Mouse (Mus musculus) urinary bladder, postnatal 10 days (tissue): ENCODE results near the gene Pole3.
"Not testable (repeated sequence)": the region's sequence is repeated elsewhere in the genome, so short reads cannot be mapped to it uniquely, and the experiment has no call there.

Experiments
- DNase-seq: peaks from one replicate; pipeline ENCODE4 v3.0.0; 2022; ENCODE audit warnings: low spot score

Pole3 gene

GRCm38 (mm10) chr4:62487172-62487571 is 37.7 kb downstream of the Pole3 start:
- no peak for DNase-seq

DNA sequence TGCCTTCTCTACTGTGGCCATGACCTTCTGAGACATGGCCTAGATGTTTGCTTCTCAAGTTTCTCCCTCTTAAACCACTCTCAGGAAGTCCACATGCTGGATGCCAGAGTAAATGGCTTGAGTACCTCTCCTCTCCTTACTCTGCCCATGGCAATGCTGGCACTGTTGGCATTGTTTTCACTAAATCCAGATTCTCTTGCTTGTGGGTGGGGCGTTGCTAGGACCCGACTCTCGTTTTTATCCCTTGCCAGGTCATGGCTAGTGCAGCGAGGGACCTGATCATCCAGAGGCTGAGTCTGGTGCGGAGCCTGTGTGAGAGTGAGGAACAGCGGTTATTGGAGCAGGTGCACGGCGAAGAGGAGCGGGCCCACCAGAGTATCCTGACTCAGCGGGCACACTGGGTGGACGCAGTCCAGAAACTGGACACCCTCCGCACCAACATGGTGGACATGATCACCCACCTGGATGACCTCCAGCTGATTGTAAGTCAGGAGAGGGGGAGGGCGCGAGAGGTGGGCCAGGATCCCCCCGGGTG is 38.6 kb downstream of the Pole3 start:
- DNase-seq = no peak

DNA sequence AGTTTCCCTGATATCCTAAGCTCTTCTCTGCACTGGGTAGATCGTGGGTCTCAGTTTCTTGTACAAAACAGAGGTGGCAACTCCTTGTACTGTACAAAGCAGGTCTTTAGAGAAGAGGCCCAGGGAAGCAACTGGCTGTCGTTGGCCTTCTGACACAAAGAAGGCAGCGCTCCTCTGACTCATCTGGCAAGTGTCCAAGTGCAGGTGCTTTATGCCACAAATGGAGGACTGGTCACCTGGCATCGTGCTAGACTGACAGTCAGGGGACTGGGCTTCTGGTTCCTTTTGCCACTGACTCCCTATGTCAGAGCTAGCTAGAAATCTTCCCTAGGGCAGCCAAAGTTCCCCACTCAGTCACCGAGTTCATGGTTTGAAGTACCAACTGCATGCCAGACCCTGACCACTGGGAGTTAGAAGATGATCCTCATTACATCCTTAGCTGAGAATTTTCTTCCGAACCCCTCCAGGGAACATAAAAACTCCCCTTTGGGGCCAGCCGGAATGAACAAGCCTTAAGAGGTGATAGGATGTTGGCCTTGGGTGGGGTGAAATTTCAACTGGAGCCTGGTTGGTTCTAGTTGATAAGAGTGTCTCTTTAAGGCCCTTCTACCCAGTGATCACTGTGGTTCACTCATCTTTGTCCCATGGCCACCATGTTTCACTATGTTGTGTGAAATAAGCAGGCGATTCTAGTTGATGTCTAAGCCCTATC is 39.3 kb downstream of the Pole3 start:
- no peak for DNase-seq

DNA sequence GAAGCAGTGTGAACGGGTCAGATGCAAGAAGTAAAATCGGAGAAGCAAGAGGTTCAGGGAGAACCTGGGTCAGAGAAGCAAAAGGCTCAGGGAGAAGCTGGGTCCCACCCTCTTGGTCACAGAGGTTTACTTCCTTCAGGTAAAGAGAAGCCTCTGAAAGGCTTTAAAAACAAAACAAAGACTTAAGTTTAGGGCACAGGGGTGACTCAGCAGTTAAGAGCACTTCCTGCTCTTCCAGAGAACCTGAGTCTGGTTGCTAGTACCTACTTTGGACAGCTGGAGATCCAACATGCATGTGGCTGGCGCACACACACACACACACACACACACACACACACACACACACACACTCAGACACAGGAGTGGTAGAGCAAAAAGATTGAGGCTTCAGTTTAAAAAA is 39.9 kb downstream of the Pole3 start:
- no peak for DNase-seq

GRCm38 (mm10) chr4:62480709-62481605 is 43.9 kb downstream of the Pole3 start:
- no peak for DNase-seq

DNA sequence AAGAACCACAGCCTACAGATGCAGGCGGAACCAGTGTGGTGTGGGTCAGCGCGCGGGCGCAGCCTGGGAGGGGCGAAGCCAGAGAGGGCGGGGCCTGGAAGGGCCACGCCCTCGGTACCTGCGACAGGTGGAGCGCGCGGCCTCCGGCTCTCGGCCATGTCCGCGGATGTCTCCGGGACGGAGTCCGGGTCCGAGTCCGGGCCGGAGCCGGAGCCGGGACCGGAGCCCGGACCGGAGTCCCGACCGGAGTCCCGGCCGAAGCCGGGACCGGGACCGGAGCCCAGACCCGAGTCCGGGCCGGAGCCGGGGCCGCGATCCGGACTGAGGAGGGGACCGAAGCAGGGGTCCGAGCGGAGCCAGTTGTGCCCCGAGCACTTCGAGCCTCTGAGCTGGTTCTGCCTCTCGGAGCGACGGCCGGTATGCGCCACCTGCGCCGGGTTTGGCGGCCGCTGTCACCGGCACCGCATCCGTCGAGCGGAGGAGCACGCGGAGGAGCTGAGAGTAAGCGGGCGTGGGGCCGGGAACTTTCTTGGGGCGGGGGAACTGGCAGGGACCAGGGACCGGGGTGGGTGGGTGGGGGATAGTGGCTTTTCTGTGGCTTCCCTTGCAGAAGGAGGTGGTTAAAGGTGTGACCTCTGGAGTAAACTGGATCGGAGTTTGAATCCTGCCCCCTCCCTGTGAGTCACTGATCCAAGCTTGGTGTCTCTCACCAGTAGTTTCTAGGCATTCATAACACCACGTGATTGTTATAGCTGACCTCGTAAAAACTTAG is 44.7 kb downstream of the Pole3 start, which contains the start of gene Bspry:
TSS of gene Bspry (plus strand) at position 117 of the 772 bp plus-strand sequence.
- DNase-seq = no peak

DNA sequence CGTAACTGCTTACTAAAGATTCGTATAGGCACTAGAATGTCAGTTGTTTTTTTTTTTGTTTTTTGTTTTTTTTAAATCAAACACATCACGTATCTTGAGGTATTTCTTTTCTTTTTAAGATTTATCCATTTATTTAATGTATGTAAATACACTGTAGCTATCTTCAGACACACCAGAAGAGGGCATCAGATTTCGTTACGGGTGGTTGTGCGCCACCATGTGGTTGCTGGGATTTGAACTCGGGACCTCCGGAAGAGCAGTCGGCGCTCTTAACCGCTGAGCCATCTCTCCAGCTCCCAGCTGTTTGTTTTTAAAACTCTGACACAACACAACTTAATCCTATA is 45.3 kb downstream of the Pole3 start:
- not testable (repeated sequence) for DNase-seq

DNA sequence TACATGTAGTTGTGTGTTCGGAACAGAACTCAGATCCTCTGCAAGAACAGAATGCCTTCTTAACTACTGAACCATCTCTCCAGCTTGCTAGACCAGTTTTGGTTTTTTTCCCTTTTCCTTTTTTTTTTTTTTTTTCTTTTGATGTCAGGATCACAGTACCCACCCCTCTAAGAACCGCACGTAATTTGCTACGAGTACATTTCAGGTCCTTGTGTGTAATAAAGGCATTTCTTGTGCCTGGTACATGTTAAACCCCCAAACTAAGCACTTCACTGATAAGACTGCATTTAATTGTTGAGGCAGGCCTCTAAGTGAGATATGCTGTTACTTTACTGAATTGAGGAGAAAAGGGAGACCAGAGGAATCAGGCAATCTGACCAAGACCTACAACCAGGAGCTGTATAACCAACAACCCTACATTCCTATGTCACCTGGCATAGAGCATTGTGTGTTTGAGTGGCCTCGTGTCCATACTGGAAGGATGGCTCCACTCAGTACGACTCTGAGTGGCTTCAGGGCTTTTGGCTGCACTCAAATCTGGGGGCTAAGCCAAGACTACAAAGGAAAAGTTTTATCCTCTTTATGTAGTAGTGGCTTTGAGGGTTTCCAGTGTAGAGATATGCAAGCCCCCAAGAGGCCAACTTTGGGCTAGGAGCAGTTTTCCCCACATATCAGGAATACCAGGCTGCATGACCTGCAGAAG is 47.2 kb downstream of the Pole3 start:
- no peak for DNase-seq

DNA sequence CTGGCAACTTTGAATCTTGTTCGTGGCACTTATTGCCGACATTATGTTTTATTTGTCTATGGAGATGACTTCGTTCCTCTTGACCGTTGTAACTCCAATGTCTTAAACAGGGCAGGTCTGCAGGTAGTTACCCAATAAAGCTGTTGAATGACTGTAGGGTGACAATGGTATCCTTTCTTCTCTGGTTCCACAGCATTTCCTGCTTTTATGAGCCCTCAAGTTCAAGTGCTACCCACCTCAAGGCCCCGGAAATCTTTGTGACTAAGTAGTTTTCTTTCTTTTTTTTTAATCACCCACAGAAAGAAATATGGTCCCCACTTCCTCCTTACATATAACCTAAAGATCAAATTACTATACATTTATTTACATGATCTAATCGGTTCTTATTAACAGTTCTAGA is 49.1 kb downstream of the Pole3 start:
- no peak for DNase-seq

DNA sequence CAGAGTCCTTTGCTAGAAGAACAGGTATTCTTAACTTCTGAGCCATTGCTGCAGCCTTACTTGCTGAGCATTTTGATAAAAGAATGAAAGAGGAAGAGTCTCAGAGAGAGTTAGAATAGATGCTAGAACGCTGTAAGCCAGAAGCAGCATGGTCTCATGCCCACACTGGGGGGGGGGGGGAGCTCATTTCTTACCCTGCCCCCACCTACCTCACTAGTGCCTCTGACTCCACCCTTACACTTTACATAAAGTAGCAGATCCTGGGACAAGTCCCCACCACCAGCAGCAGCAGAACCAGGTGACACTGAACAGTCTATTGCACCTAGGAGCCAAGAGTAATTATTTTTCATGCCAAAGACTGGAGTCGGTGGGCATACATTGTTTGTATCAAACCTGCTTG is 49.7 kb downstream of the Pole3 start:
- DNase-seq = no peak
